In genomic region chr11:22631606-22632313, GRCm38 (mm10) we compare ENCODE assay signal across 8 mouse cellular contexts.
DNase-seq lines count a peak whose midpoint lies in the region; ATAC-seq and TF ChIP-seq lines count a peak whose summit lies in the region.
"Had no signal": no experiment of that assay in that cellular context is flagged by ENCODE, and none has a peak within 500 bp of the region (broad histone marks: within the 10 kb centered on the region; RNA-seq: fewer than 3 reads in every experiment).

No protein-coding gene starts in this region.

- ATAC-seq in embryonic facial prominence, embryonic 13.5 days (ENCODE audit: insufficient number of reproducible peaks, insufficient read depth, low FRiP score, low TSS enrichment, low read depth), result no peak
- peak; percentile 49; the same call in 1 of the 2 replicates for ATAC-seq in hindbrain, embryonic 11.5 days (ENCODE audit: low FRiP score)
- no peak for ATAC-seq in lung, postnatal 0 days

- TF ChIP-seq CTCF in lung, postnatal 0 days (IDR thresholded peaks at IDR 0.05), result peak; percentile 78

- H3K27ac ChIP-seq in embryonic facial prominence, embryonic 13.5 days, result peak overlapping the region; percentile 51; the same call in 1 of the 2 replicates
- H3K27ac ChIP-seq in hindbrain, embryonic 11.5 days (ENCODE audit: low read depth, low read length), result no peak overlapping the region
- H3K27ac ChIP-seq in lung, postnatal 0 days (ENCODE audit: low read length), result peak overlapping the region; percentile 2; the same call in 1 of the 2 replicates
- H3K27ac ChIP-seq: liver, embryonic 15.5 days had no signal

- H3K27me3 ChIP-seq in embryonic facial prominence, embryonic 13.5 days, result no peaks in the 10 kb centered on the region
- H3K27me3 ChIP-seq in hindbrain, embryonic 11.5 days (ENCODE audit: control insufficient read depth, insufficient read depth, low read length), result no peaks in the 10 kb centered on the region
- no peaks in the 10 kb centered on the region for H3K27me3 ChIP-seq in lung, postnatal 0 days (replicated peaks; ENCODE audit: insufficient read depth, low read length)
- H3K27me3 ChIP-seq: liver, embryonic 15.5 days had no signal

- 0 out of 2 replicates have a peak overlapping the region, but pooled peaks have one; percentile 52 for H3K9ac ChIP-seq in embryonic facial prominence, embryonic 13.5 days
- no peak overlapping the region; the same call in 1 of the 2 replicates for H3K9ac ChIP-seq in hindbrain, embryonic 11.5 days (ENCODE audit: low read depth, low read length)
- H3K9ac ChIP-seq in lung, postnatal 0 days (replicated peaks; ENCODE audit: low read depth), result no peak overlapping the region
- H3K9ac ChIP-seq: liver, embryonic 15.5 days had no signal

- H3K36me3 ChIP-seq in embryonic facial prominence, embryonic 13.5 days, result no peaks in the 10 kb centered on the region
- H3K36me3 ChIP-seq in hindbrain, embryonic 11.5 days (ENCODE audit: control insufficient read depth, insufficient read depth, low read length), result no peaks in the 10 kb centered on the region
- no peaks in the 10 kb centered on the region for H3K36me3 ChIP-seq in lung, postnatal 0 days (ENCODE audit: insufficient read depth, low read length)
- H3K36me3 ChIP-seq: liver, embryonic 15.5 days had no signal

- 20% methylated on average over 6 of the region's 6 CpGs for WGBS in embryonic facial prominence, embryonic 13.5 days
- WGBS in hindbrain, embryonic 11.5 days, result 18% methylated on average over 6 of the region's 6 CpGs
- 14% methylated on average over 6 of the region's 6 CpGs for WGBS in lung, postnatal 0 days

- peaks cover 24% of the 10 kb centered on the region for H3K4me1 ChIP-seq in embryonic facial prominence, embryonic 13.5 days
- H3K4me1 ChIP-seq in hindbrain, embryonic 11.5 days (replicated peaks; ENCODE audit: control insufficient read depth, insufficient read depth, low read length), result no peaks in the 10 kb centered on the region; the same call in 1 of the 2 replicates
- H3K4me1 ChIP-seq in lung, postnatal 0 days (ENCODE audit: insufficient read depth, low read depth, low read length), result peaks cover 22% of the 10 kb centered on the region; the same call in 1 of the 2 replicates

- H3K4me2 ChIP-seq in embryonic facial prominence, embryonic 13.5 days, result peak overlapping the region; percentile 45
- no peak overlapping the region for H3K4me2 ChIP-seq in hindbrain, embryonic 11.5 days (replicated peaks; ENCODE audit: low read depth, low read length)
- H3K4me2 ChIP-seq in lung, postnatal 0 days (replicated peaks; ENCODE audit: low read depth, low read length), result no peak overlapping the region
- H3K4me2 ChIP-seq: liver, embryonic 15.5 days had no signal

- DNase-seq in CD4-positive, CD25-positive, alpha-beta regulatory T cell, adult 2 months (ENCODE audit: low read depth, low spot score), result peak; percentile 70
- peak; percentile 21 for DNase-seq in MEL-GATA-1-ER (ENCODE audit: extremely low read depth, low read depth)
- peak; percentile 74 for DNase-seq in hindbrain, embryonic 11.5 days (ENCODE audit: low spot score)
- DNase-seq in lung, postnatal 0 days (ENCODE audit: low spot score), result peak; percentile 90
- DNase-seq in retina, postnatal 7 days (ENCODE audit: low read depth, low spot score), result peak; percentile 25
- DNase-seq in frontal cortex, postnatal 14 days (ENCODE audit: low spot score in 2 of 2), result no peak

- H3K4me3 ChIP-seq in embryonic facial prominence, embryonic 13.5 days, result peak overlapping the region; percentile 10; the same call in 1 of the 2 replicates
- no peak overlapping the region for H3K4me3 ChIP-seq in hindbrain, embryonic 11.5 days (ENCODE audit: low read depth, low read length)
- no peak overlapping the region for H3K4me3 ChIP-seq in lung, postnatal 0 days (ENCODE audit: low read depth, low read length)
- H3K4me3 ChIP-seq: liver, embryonic 15.5 days had no signal

- H3K9me3 ChIP-seq in embryonic facial prominence, embryonic 13.5 days, result no peaks in the 10 kb centered on the region
- no peaks in the 10 kb centered on the region for H3K9me3 ChIP-seq in hindbrain, embryonic 11.5 days (ENCODE audit: control insufficient read depth, low read length)
- H3K9me3 ChIP-seq in lung, postnatal 0 days (ENCODE audit: low read length), result no peaks in the 10 kb centered on the region
- H3K9me3 ChIP-seq: liver, embryonic 15.5 days had no signal

- TF ChIP-seq EP300 in lung, postnatal 0 days (IDR thresholded peaks at IDR 0.05), result no peak

Comparison
In these comparisons a context has a peak if more than half of its experiments do, and no peak if none do; other contexts are left out.
1. DNase-seq: peak in CD4-positive, CD25-positive, alpha-beta regulatory T cell, adult 2 months (single experiment), MEL-GATA-1-ER (single experiment), hindbrain, embryonic 11.5 days (single experiment), lung, postnatal 0 days (single experiment) and retina, postnatal 7 days (single experiment); none in frontal cortex, postnatal 14 days (0 of 2).